9 mouse cellular contexts compared by ENCODE assay signal in the genomic region with DNA sequence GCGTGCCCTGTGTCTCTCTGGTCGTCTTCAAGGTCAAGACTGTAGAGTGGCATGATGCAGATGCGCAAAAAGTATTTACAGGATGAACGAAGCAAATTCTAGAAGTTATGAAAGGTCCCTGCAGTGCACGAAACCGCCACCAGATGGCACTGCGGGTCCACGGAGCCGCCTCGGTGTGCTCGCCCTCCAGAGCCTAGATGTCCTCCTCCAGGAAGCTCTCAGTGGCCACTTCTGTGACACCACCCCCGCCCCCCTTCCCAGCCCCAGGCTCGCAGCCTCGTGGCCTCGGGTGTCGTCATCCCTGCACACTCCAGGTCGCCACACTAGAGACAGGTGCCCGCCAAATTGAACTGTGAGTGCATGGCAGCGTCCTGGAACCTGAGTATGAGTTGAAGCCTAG. TPM values are rescaled to one million over a fixed set of nuclear protein-coding genes. Genes with fewer than 3 reads are reported as not detected.
DNase-seq lines count a peak whose midpoint lies in the region; ATAC-seq and TF ChIP-seq lines count a peak whose summit lies in the region.
"Had no signal": no experiment of that assay in that cellular context is flagged by ENCODE, and none has a peak within 500 bp of the region (broad histone marks: within the 10 kb centered on the region; RNA-seq: fewer than 3 reads in every experiment).

No protein-coding gene starts in this region.

- H3K79me2 ChIP-seq in heart, adult 2 months (replicated peaks; ENCODE audit: control insufficient read depth, insufficient read depth, low read length) = no peaks in the 10 kb centered on the region

- H3K27ac ChIP-seq in embryonic facial prominence, embryonic 11.5 days (replicated peaks; ENCODE audit: low read depth, low read length) = no peak overlapping the region
- no peak overlapping the region for H3K27ac ChIP-seq in heart, adult 2 months
- no peak overlapping the region for H3K27ac ChIP-seq in limb, embryonic 14.5 days (replicated peaks; ENCODE audit: low read depth, low read length)
- H3K27ac ChIP-seq in midbrain, postnatal 0 days (ENCODE audit: low read depth, low read length) = no peak overlapping the region

- no peaks in the 10 kb centered on the region for H3K36me3 ChIP-seq in embryonic facial prominence, embryonic 11.5 days (replicated peaks; ENCODE audit: control insufficient read depth, insufficient read depth, low read depth, low read length)
- no peaks in the 10 kb centered on the region for H3K36me3 ChIP-seq in heart, adult 2 months (ENCODE audit: control insufficient read depth, insufficient read depth, low read length)
- H3K36me3 ChIP-seq in limb, embryonic 14.5 days (ENCODE audit: control insufficient read depth, insufficient read depth, low read length) = no peaks in the 10 kb centered on the region
- H3K36me3 ChIP-seq in midbrain, postnatal 0 days (ENCODE audit: insufficient read depth, low read length) = no peaks in the 10 kb centered on the region

- WGBS in embryonic facial prominence, embryonic 11.5 days = 3% methylated on average over 19 of the region's 19 CpGs
- 4% methylated on average over 19 of the region's 19 CpGs for WGBS in heart, adult 2 months
- WGBS in limb, embryonic 14.5 days = 3% methylated on average over 19 of the region's 19 CpGs
- WGBS in midbrain, postnatal 0 days = 3% methylated on average over 19 of the region's 19 CpGs

- H3K9ac ChIP-seq in embryonic facial prominence, embryonic 11.5 days (replicated peaks; ENCODE audit: low read length) = no peak overlapping the region
- H3K9ac ChIP-seq in heart, adult 2 months (ENCODE audit: low read depth, low read length) = no peak overlapping the region
- no peak overlapping the region for H3K9ac ChIP-seq in limb, embryonic 14.5 days (ENCODE audit: low read depth, low read length, severe bottlenecking)
- no peak overlapping the region for H3K9ac ChIP-seq in midbrain, postnatal 0 days (replicated peaks; ENCODE audit: low read length, poor library complexity, severe bottlenecking)

- H3K4me1 ChIP-seq in embryonic facial prominence, embryonic 11.5 days (ENCODE audit: control insufficient read depth, insufficient read depth, low read length) = peaks cover 9% of the 10 kb centered on the region
- peaks cover 2% of the 10 kb centered on the region for H3K4me1 ChIP-seq in heart, adult 2 months (ENCODE audit: control insufficient read depth, insufficient read depth, low read length)
- no peaks in the 10 kb centered on the region for H3K4me1 ChIP-seq in limb, embryonic 14.5 days (ENCODE audit: control insufficient read depth, insufficient read depth, low read length)
- no peaks in the 10 kb centered on the region for H3K4me1 ChIP-seq in midbrain, postnatal 0 days (ENCODE audit: insufficient read depth, low read length)

- ATAC-seq in embryonic facial prominence, embryonic 11.5 days (replicated peaks; ENCODE audit: insufficient number of reproducible peaks, low FRiP score, low TSS enrichment, low read depth) = no peak
- ATAC-seq in limb, embryonic 14.5 days (ENCODE audit: low FRiP score, low read depth) = peak; percentile 50; the same call in 1 of the 2 replicates
- no peak; the same call in 1 of the 2 replicates for ATAC-seq in midbrain, postnatal 0 days (ENCODE audit: low FRiP score)
- ATAC-seq: Patski had no signal

- peak overlapping the region; percentile 10 for H3K4me2 ChIP-seq in embryonic facial prominence, embryonic 11.5 days (ENCODE audit: low read depth, low read length)
- H3K4me2 ChIP-seq in limb, embryonic 14.5 days (replicated peaks; ENCODE audit: low read depth, low read length, severe bottlenecking) = 0 out of 2 replicates have a peak overlapping the region, but pooled peaks have one; percentile 28
- peak overlapping the region; percentile 34 for H3K4me2 ChIP-seq in midbrain, postnatal 0 days (ENCODE audit: low read depth, low read length, poor library complexity, severe bottlenecking)

- no peak overlapping the region for H3K4me3 ChIP-seq in embryonic facial prominence, embryonic 11.5 days (ENCODE audit: low read depth, low read length)
- H3K4me3 ChIP-seq in heart, adult 2 months = no peak overlapping the region
- no peak overlapping the region for H3K4me3 ChIP-seq in limb, embryonic 14.5 days (replicated peaks; ENCODE audit: low read length)
- no peak overlapping the region for H3K4me3 ChIP-seq in midbrain, postnatal 0 days (ENCODE audit: low read depth, low read length)

- peaks cover 32% of the 10 kb centered on the region for H3K27me3 ChIP-seq in embryonic facial prominence, embryonic 11.5 days (ENCODE audit: control insufficient read depth, insufficient read depth, low read length)
- H3K27me3 ChIP-seq in heart, adult 2 months (ENCODE audit: control insufficient read depth, insufficient read depth, low read length) = peaks cover 7% of the 10 kb centered on the region
- H3K27me3 ChIP-seq in limb, embryonic 14.5 days (ENCODE audit: control insufficient read depth, insufficient read depth, low read length) = peaks cover 32% of the 10 kb centered on the region
- peaks cover 24% of the 10 kb centered on the region for H3K27me3 ChIP-seq in midbrain, postnatal 0 days (ENCODE audit: insufficient read depth, low read length)
- H3K27me3 ChIP-seq: Patski had no signal

- peak; percentile 81; the same call in 1 of the 2 replicates for TF ChIP-seq EP300 in heart, adult 2 months (IDR thresholded peaks at IDR 0.05; ENCODE audit: insufficient read depth, low read depth, low read length)

- no peaks in the 10 kb centered on the region for H3K9me3 ChIP-seq in embryonic facial prominence, embryonic 11.5 days (replicated peaks; ENCODE audit: control insufficient read depth, low read length)
- H3K9me3 ChIP-seq in limb, embryonic 14.5 days (ENCODE audit: control insufficient read depth, low read length) = peaks cover 6% of the 10 kb centered on the region
- H3K9me3 ChIP-seq in midbrain, postnatal 0 days (ENCODE audit: low read length) = no peaks in the 10 kb centered on the region

- TF ChIP-seq CTCF in heart, adult 2 months (IDR thresholded peaks at IDR 0.05) = peak; percentile 99
- peak; percentile 94 for TF ChIP-seq CTCF in midbrain, postnatal 0 days (IDR thresholded peaks at IDR 0.05)

- peak; percentile 70 for DNase-seq in ovary, postnatal 10 days (ENCODE audit: low spot score)
- no peak for DNase-seq in ovary, adult 18-20 months (ENCODE audit: low spot score)
- DNase-seq in embryonic facial prominence, embryonic 11.5 days (ENCODE audit: low spot score) = peak; percentile 88
- DNase-seq in heart, adult 2 months = peak; percentile 78 to 91
- peak; percentile 90 for DNase-seq in kidney, adult 18-20 months
- DNase-seq in limb, embryonic 14.5 days (ENCODE audit: low spot score) = peak; percentile 67
- peak; percentile 71 for DNase-seq in midbrain, postnatal 0 days (ENCODE audit: low spot score)
- peak; percentile 80 to 95 for DNase-seq in spleen, postnatal 4 days (ENCODE audit: low spot score in 2 of 2)

- intact Hi-C loops in heart, adult 2 months (cut with DNase I) = loop anchor here (1.0 kb wide), 1 partner anchor 214 kb away; no protein-coding TSS in a partner anchor

- TF ChIP-seq POLR2A in heart, adult 2 months (IDR thresholded peaks at IDR 0.05; ENCODE audit: insufficient read depth, low read depth, low read length) = no peak
- no peak for TF ChIP-seq POLR2A in limb, embryonic 14.5 days (IDR thresholded peaks at IDR 0.05; ENCODE audit: borderline replicate concordance, extremely low read depth, insufficient read depth, insufficient read length)

RNA-seq across cellular contexts. Expression of gene Ckm, which starts 0.8 kb away (rescaled TPM):
- polyA plus RNA-seq in embryonic facial prominence, embryonic 11.5 days (2014; fragmentation: Nextera tagmentation; extraction: Ambion mirVana) = 0.17 TPM in 1 of 2 replicates, not detected in the other
- total RNA-seq in heart, adult 2 months (2021) = 1,000 to 10,000 TPM; 3,482 to 3,985 TPM
- polyA plus RNA-seq in heart, adult 2 months (2012; rRNA removed) = 7,008 and 7,255 TPM in 2 replicates
- polyA plus RNA-seq in limb, embryonic 14.5 days (2012; rRNA removed) = 89.9 and 125 TPM in 2 replicates
- polyA plus RNA-seq in limb, embryonic 14.5 days (2014; fragmentation: Nextera tagmentation; extraction: Ambion mirVana) = 35.4 and 91.5 TPM in 2 replicates
- 0.38 and 8.2 TPM in 2 replicates for total RNA-seq in midbrain, postnatal 0 days (2014; rRNA removed)
- 0.21 and 0.25 TPM in 2 replicates for polyA plus RNA-seq in midbrain, postnatal 0 days (2015; fragmentation: Nextera tagmentation; extraction: Ambion mirVana)
- polyA plus RNA-seq: Patski had no signal

RNA-seq across cellular contexts. Expression of gene Klc3, which starts 1.5 kb away (rescaled TPM):
- 3.9 and 5.6 TPM in 2 replicates for polyA plus RNA-seq in embryonic facial prominence, embryonic 11.5 days (2014; fragmentation: Nextera tagmentation; extraction: Ambion mirVana)
- total RNA-seq in heart, adult 2 months (2021) = under 1 TPM; 0.21 to 0.25 TPM
- polyA plus RNA-seq in heart, adult 2 months (2012; rRNA removed) = 0.29 and 0.59 TPM in 2 replicates
- polyA plus RNA-seq in limb, embryonic 14.5 days (2012; rRNA removed) = 11.5 and 12.8 TPM in 2 replicates
- 12.5 and 15.2 TPM in 2 replicates for polyA plus RNA-seq in limb, embryonic 14.5 days (2014; fragmentation: Nextera tagmentation; extraction: Ambion mirVana)
- total RNA-seq in midbrain, postnatal 0 days (2014; rRNA removed) = 1.2 and 1.9 TPM in 2 replicates
- polyA plus RNA-seq in midbrain, postnatal 0 days (2015; fragmentation: Nextera tagmentation; extraction: Ambion mirVana) = 1.2 and 1.4 TPM in 2 replicates

RNA-seq across cellular contexts. Expression of gene Ercc2, which starts 23.6 kb away (rescaled TPM):
- polyA plus RNA-seq in embryonic facial prominence, embryonic 11.5 days (2014; fragmentation: Nextera tagmentation; extraction: Ambion mirVana) = 7.1 and 8.2 TPM in 2 replicates
- total RNA-seq in heart, adult 2 months (2021) = 10 to 100 TPM; 10.9 to 11.6 TPM
- 22.6 and 24.8 TPM in 2 replicates for polyA plus RNA-seq in heart, adult 2 months (2012; rRNA removed)
- polyA plus RNA-seq in limb, embryonic 14.5 days (2012; rRNA removed) = 58.1 and 73.8 TPM in 2 replicates
- polyA plus RNA-seq in limb, embryonic 14.5 days (2014; fragmentation: Nextera tagmentation; extraction: Ambion mirVana) = 11.3 and 12.6 TPM in 2 replicates
- total RNA-seq in midbrain, postnatal 0 days (2014; rRNA removed) = 63.0 and 68.3 TPM in 2 replicates
- 22.9 and 26.6 TPM in 2 replicates for polyA plus RNA-seq in midbrain, postnatal 0 days (2015; fragmentation: Nextera tagmentation; extraction: Ambion mirVana)

RNA-seq across cellular contexts. Expression of gene Ppp1r13l, which starts 45.9 kb away (rescaled TPM):
- polyA plus RNA-seq in embryonic facial prominence, embryonic 11.5 days (2014; fragmentation: Nextera tagmentation; extraction: Ambion mirVana) = 4.7 and 5.2 TPM in 2 replicates
- 10 to 100 TPM; 43.9 to 45.1 TPM for total RNA-seq in heart, adult 2 months (2021)
- 23.5 and 30.1 TPM in 2 replicates for polyA plus RNA-seq in heart, adult 2 months (2012; rRNA removed)
- 33.8 and 39.3 TPM in 2 replicates for polyA plus RNA-seq in limb, embryonic 14.5 days (2012; rRNA removed)
- 15.3 and 16.8 TPM in 2 replicates for polyA plus RNA-seq in limb, embryonic 14.5 days (2014; fragmentation: Nextera tagmentation; extraction: Ambion mirVana)
- 0.52 and 1.0 TPM in 2 replicates for total RNA-seq in midbrain, postnatal 0 days (2014; rRNA removed)
- 1.5 and 2.0 TPM in 2 replicates for polyA plus RNA-seq in midbrain, postnatal 0 days (2015; fragmentation: Nextera tagmentation; extraction: Ambion mirVana)

RNA-seq across cellular contexts. Expression of gene Cd3eap, which starts 46.1 kb away (rescaled TPM):
- 20.1 and 21.5 TPM in 2 replicates for polyA plus RNA-seq in embryonic facial prominence, embryonic 11.5 days (2014; fragmentation: Nextera tagmentation; extraction: Ambion mirVana)
- 1 to 10 TPM; 9.3 to 9.7 TPM for total RNA-seq in heart, adult 2 months (2021)
- 4.4 and 4.7 TPM in 2 replicates for polyA plus RNA-seq in heart, adult 2 months (2012; rRNA removed)
- polyA plus RNA-seq in limb, embryonic 14.5 days (2012; rRNA removed) = 13.7 and 19.4 TPM in 2 replicates
- polyA plus RNA-seq in limb, embryonic 14.5 days (2014; fragmentation: Nextera tagmentation; extraction: Ambion mirVana) = 25.2 and 28.7 TPM in 2 replicates
- 8.7 and 14.0 TPM in 2 replicates for total RNA-seq in midbrain, postnatal 0 days (2014; rRNA removed)
- 21.5 and 21.6 TPM in 2 replicates for polyA plus RNA-seq in midbrain, postnatal 0 days (2015; fragmentation: Nextera tagmentation; extraction: Ambion mirVana)

Comparison
In these comparisons a context has a peak if more than half of its experiments do, and no peak if none do; other contexts are left out.
1. RNA of gene Ckm, which starts 0.8 kb away (polyA plus RNA-seq): 7,008 to 7,255 TPM in heart, adult 2 months and 35.4 to 125 TPM in limb, embryonic 14.5 days; 0.21 to 0.25 TPM in midbrain, postnatal 0 days and 0.17 TPM in embryonic facial prominence, embryonic 11.5 days; every median in the first group is over 10 times any median in the second.
2. Peak in every context shown above with its lines, with median percentiles within 50 percentile points of each other: H3K4me2 ChIP-seq.